Mouse (Mus musculus) effector memory CD4-positive, alpha-beta T cell, adult 5 months (primary cell): ENCODE results near the gene Ap3b1. TPM values are rescaled to one million over a fixed set of nuclear protein-coding genes. Genes with fewer than 3 reads are reported as not detected.

Experiments
- polyA plus RNA-seq: library from polyadenylated mRNA; unstranded; fragments of 100-300 nt; shearing (Covaris generic); gene quantifications from one replicate; pipeline ENCODE4 v1.2.1, GENCODE M21; 2017

The Ap3b1 gene
- 66.9 TPM for polyA plus RNA-seq

DNA sequence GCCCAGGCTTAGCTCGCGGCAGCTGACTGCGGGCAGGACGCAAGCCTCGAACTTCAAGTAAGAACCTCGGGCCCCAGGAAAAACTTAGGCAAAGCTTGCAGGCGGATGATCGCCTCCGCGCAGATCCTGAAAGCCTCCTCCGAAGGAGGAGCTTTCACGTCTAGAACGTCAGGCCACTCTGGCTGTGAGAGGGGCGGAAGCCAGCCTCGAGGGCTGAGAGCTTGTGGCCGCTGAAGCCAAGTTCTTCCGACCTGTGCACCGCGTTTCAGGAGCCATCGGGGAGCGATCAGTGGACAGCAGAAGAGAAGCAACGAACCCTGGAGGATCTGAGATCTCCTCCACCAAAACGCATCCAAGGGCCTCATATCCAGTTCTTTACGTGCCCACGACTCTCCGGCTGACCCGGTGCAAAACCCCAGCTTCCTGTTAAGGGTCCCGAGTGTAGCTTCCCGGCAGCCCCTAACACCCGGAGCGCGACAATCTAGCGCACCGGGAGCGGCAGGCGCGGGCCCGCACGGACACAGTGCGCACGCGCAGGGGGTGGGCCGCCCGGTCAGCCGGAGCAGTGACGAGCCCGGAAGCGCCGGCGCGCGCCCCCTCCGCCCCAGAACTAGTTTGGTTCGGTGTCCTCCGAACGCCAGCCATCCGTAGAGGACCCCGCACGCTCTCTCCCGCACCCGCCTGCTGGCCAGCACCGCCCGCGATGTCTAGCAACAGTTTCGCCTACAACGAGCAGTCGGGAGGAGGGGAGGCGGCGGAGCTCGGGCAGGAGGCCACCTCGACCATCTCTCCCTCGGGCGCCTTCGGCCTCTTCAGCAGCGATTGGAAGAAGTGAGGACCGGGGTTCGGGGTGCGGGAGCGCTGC is at the start of gene Ap3b1:
Ap3b1 (plus strand) TSS at position 560 of the 865 bp plus-strand sequence.

Other genes starting within 250 kb of the Ap3b1 start
- gene Scamp1, start 73.1 kb upstream of the Ap3b1 start, polyA plus RNA-seq = 1.3 TPM